Mouse (Mus musculus): ENCODE results near the gene Sec14l1.

- TF ChIP-seq CTCF (conservative IDR thresholded peaks at IDR 0.05; ENCODE audit: low read length) (no peak), POU5F1 (IDR thresholded peaks at IDR 0.05; ENCODE audit: borderline replicate concordance, low read length) (no peak), NANOG (IDR thresholded peaks at IDR 0.05; ENCODE audit: borderline replicate concordance, low read length) (no peak)
Observed at GRCm38 (mm10) chr11:117159257-117159945, 44.4 kb downstream of the Sec14l1 start.
